Mouse (Mus musculus): ENCODE measurements around the gene Col1a2. TPM values are rescaled to one million over a fixed set of nuclear protein-coding genes. Genes with fewer than 3 reads are reported as not detected.

The Col1a2 gene
- polyA plus RNA-seq, 1 experiment, result 20.7 TPM

DNA sequence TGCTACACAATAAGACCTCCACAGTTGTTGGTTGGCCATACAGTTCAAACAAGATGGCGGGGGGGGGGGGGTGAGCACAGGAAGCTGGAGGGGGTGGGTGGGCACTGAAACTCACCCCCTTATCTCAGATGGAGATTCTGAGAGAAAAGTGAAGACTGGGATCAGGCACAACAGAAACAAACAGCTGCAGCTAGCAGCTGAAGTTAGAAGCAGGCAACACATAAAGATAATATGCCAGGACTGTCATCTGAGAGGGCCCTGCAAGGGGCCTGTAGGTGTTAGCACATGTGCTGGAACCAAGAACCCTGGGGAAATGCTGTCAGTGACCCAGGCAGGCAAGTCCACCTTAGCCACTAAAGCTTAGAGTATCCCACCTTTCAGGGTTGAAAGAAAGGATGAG lies 8.2 kb upstream of the Col1a2 start:
- no peak for DNase-seq
- no peak overlapping the region for H3K4me3 ChIP-seq (ENCODE audit: control insufficient read depth, insufficient read depth, low read length)
- no peaks in the 10 kb centered on the region for H3K4me1 ChIP-seq (replicated peaks; ENCODE audit: control insufficient read depth, insufficient read depth, low read length)
- no peak overlapping the region for H3K27ac ChIP-seq (ENCODE audit: control insufficient read depth, insufficient read depth, low read length)
- WGBS, result 89% methylated on average over 1 of the region's 1 CpGs
- no peaks in the 10 kb centered on the region for H3K27me3 ChIP-seq (ENCODE audit: control insufficient read depth, insufficient read depth, low read length)
- H3K36me3 ChIP-seq (ENCODE audit: control insufficient read depth, insufficient read depth, low read length), result no peaks in the 10 kb centered on the region
- TF ChIP-seq CTCF (IDR thresholded peaks at IDR 0.05; ENCODE audit: borderline replicate concordance, control insufficient read depth, extremely low read depth, insufficient read depth, low read length, poor library complexity) (no peak), POLR2A (IDR thresholded peaks at IDR 0.05; ENCODE audit: control insufficient read depth, extremely low read depth, insufficient read depth, low read length, poor library complexity) (no peak)

DNA sequence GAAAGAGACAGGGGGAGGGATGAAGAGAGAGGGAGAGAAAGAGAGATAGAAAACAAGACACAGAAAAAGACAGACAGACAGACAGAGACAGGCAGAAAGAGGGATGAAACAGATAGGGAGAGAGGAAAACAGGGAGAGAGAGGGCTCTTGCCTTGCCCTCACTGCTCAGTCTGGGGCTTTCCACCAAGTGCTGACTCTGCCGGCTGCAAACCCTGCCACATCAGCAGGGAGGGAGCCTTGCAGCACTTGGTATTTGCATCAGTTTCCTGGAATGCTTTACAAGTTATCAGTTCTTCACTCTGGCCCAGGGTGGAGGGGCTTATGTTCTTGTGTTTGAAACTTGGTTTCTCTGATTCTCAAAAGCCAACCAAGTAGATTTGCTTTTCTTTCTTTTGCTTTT lies 1.5 kb upstream of the Col1a2 start:
- 12% methylated on average over 1 of the region's 1 CpGs for WGBS
- Histone ChIP-seq H3K27me3 (ENCODE audit: control insufficient read depth, insufficient read depth, low read length) (no peaks in the 10 kb centered on the region), H3K36me3 (ENCODE audit: control insufficient read depth, insufficient read depth, low read length) (no peaks in the 10 kb centered on the region), H3K4me1 (replicated peaks; ENCODE audit: control insufficient read depth, insufficient read depth, low read length) (no peaks in the 10 kb centered on the region), H3K27ac (ENCODE audit: control insufficient read depth, insufficient read depth, low read length) (no peak overlapping the region), H3K4me3 (ENCODE audit: control insufficient read depth, insufficient read depth, low read length) (no peak overlapping the region)
- TF ChIP-seq POLR2A (IDR thresholded peaks at IDR 0.05; ENCODE audit: control insufficient read depth, extremely low read depth, insufficient read depth, low read length, poor library complexity) (no peak), CTCF (IDR thresholded peaks at IDR 0.05; ENCODE audit: borderline replicate concordance, control insufficient read depth, extremely low read depth, insufficient read depth, low read length, poor library complexity) (no peak)
- no peak for DNase-seq

DNA sequence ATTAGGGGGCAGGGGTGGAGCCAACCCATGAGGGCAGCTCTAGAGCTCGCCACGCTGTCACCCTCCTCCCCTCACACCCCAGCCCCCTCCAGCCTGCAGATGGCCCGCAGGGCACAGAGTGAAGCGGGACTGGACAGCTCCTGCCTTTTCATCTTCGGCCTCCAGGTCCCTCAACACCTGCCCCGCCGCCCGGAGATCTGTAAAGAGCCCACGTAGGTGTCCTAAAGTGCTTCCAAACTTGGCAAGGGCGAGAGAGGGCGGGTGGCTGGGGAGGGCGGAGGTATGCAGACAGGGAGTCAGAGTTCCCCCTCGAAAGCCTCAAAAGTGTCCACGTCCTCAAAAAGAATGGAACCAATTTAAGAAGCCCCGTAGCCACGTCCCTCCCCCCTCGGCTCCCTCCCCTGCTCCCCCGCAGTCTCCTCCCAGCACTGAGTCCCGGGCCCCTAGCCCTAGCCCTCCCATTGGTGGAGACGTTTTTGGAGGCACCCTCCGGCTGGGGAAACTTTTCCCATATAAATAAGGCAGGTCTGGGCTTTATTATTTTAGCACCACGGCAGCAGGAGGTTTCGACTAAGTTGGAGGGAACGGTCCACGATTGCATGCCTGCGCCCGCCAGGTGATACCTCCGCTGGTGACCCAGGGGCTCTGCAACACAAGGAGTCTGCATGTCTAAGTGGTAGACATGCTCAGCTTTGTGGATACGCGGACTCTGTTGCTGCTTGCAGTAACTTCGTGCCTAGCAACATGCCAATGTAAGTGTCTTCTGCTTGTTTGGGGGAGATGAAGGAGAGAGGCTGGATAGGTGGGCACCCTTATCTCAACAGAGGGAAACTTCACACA lies 764 bp downstream of the Col1a2 start:
- Histone ChIP-seq H3K27ac (ENCODE audit: control insufficient read depth, insufficient read depth, low read length) (no peak overlapping the region), H3K4me1 (replicated peaks; ENCODE audit: control insufficient read depth, insufficient read depth, low read length) (no peaks in the 10 kb centered on the region), H3K4me3 (ENCODE audit: control insufficient read depth, insufficient read depth, low read length) (no peak overlapping the region), H3K27me3 (ENCODE audit: control insufficient read depth, insufficient read depth, low read length) (no peaks in the 10 kb centered on the region), H3K36me3 (ENCODE audit: control insufficient read depth, insufficient read depth, low read length) (no peaks in the 10 kb centered on the region)
- no peak for DNase-seq
- 9% methylated on average over 31 of the region's 31 CpGs for WGBS
- TF ChIP-seq CTCF (IDR thresholded peaks at IDR 0.05; ENCODE audit: borderline replicate concordance, control insufficient read depth, extremely low read depth, insufficient read depth, low read length, poor library complexity) (no peak), POLR2A (IDR thresholded peaks at IDR 0.05; ENCODE audit: control insufficient read depth, extremely low read depth, insufficient read depth, low read length, poor library complexity) (no peak)

DNA sequence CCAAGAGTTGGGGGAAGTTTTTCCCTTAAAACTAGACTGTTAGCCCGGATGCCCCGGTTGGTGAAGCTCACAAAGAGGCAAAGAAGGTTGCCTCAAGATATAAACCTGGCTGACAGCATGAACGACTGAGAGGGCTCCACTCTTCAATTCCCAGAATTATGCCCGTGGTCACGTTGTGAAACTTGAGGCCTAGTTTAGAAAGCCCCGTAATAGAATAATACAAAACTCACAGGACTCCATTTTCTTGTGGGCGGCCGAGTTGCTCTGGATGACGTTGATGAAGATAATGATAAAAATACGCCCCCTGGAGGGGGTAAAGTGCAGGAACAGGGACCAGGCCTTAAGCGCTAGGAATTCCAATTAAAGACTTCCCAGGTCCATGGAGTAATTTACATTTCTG lies 1.5 kb downstream of the Col1a2 start:
- no peaks in the 10 kb centered on the region for H3K4me1 ChIP-seq (replicated peaks; ENCODE audit: control insufficient read depth, insufficient read depth, low read length)
- no peak for DNase-seq
- H3K36me3 ChIP-seq (ENCODE audit: control insufficient read depth, insufficient read depth, low read length), result no peaks in the 10 kb centered on the region
- no peak overlapping the region for H3K27ac ChIP-seq (ENCODE audit: control insufficient read depth, insufficient read depth, low read length)
- TF ChIP-seq CTCF (IDR thresholded peaks at IDR 0.05; ENCODE audit: borderline replicate concordance, control insufficient read depth, extremely low read depth, insufficient read depth, low read length, poor library complexity) (no peak), POLR2A (IDR thresholded peaks at IDR 0.05; ENCODE audit: control insufficient read depth, extremely low read depth, insufficient read depth, low read length, poor library complexity) (no peak)
- H3K4me3 ChIP-seq (ENCODE audit: control insufficient read depth, insufficient read depth, low read length), result no peak overlapping the region
- no peaks in the 10 kb centered on the region for H3K27me3 ChIP-seq (ENCODE audit: control insufficient read depth, insufficient read depth, low read length)
- WGBS, result 54% methylated on average over 11 of the region's 11 CpGs

DNA sequence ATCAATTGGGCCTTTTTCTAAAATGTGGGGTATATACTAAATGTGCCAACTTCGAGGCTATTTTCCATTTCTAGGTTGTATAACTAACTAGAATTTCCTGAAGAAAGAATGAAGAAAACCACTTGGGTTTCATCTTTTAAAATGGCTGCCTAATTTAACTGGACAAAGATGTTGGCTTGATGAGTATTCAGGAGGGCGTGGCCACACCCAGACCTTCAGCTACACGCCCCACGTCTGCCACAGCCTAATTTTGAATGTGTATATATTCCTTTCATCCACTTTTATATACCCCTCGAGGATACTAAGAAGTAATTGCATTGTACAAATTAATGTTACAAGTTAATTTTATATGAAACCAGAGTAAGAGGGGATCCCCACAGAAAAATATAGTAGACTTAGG lies 2.2 kb downstream of the Col1a2 start:
- Histone ChIP-seq H3K36me3 (ENCODE audit: control insufficient read depth, insufficient read depth, low read length) (no peaks in the 10 kb centered on the region), H3K27me3 (ENCODE audit: control insufficient read depth, insufficient read depth, low read length) (no peaks in the 10 kb centered on the region), H3K4me3 (ENCODE audit: control insufficient read depth, insufficient read depth, low read length) (no peak overlapping the region), H3K27ac (ENCODE audit: control insufficient read depth, insufficient read depth, low read length) (no peak overlapping the region), H3K4me1 (replicated peaks; ENCODE audit: control insufficient read depth, insufficient read depth, low read length) (no peaks in the 10 kb centered on the region)
- no peak for DNase-seq
- no peak for TF ChIP-seq POLR2A (IDR thresholded peaks at IDR 0.05; ENCODE audit: control insufficient read depth, extremely low read depth, insufficient read depth, low read length, poor library complexity)
- no peak for TF ChIP-seq CTCF (IDR thresholded peaks at IDR 0.05; ENCODE audit: borderline replicate concordance, control insufficient read depth, extremely low read depth, insufficient read depth, low read length, poor library complexity)
- WGBS, result 88% methylated on average over 5 of the region's 5 CpGs

DNA sequence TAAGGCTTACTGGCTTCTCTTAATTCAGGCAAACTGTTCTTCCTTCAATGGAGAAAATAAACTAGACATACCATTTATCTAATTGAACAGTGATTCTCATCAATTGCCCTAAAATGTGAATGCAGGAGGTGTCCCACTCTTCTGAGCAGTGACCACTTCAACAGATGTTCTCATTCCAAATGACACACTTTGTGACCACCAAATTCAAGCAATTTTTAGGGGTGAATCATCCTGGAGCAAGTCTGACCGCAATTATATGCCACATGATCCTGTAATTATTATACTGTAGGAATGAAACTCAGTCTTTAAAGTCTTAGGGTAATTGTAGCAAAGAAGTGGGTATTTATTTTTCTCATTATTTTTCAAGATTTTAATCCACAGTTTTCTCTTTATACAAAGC lies 2.7 kb downstream of the Col1a2 start:
- TF ChIP-seq CTCF (IDR thresholded peaks at IDR 0.05; ENCODE audit: borderline replicate concordance, control insufficient read depth, extremely low read depth, insufficient read depth, low read length, poor library complexity) (no peak), POLR2A (IDR thresholded peaks at IDR 0.05; ENCODE audit: control insufficient read depth, extremely low read depth, insufficient read depth, low read length, poor library complexity) (no peak)

More for the DNA sequence above, 2.7 kb downstream of the Col1a2 start:
- Histone ChIP-seq H3K4me3 (ENCODE audit: control insufficient read depth, insufficient read depth, low read length) (no peak overlapping the region), H3K27me3 (ENCODE audit: control insufficient read depth, insufficient read depth, low read length) (no peaks in the 10 kb centered on the region), H3K36me3 (ENCODE audit: control insufficient read depth, insufficient read depth, low read length) (no peaks in the 10 kb centered on the region), H3K27ac (ENCODE audit: control insufficient read depth, insufficient read depth, low read length) (no peak overlapping the region), H3K4me1 (replicated peaks; ENCODE audit: control insufficient read depth, insufficient read depth, low read length) (no peaks in the 10 kb centered on the region)
- DNase-seq, result no peak
- WGBS, result 95% methylated on average over 1 of the region's 1 CpGs

All from thymus, adult 2 months (tissue).